Comparison of ENCODE assay signal across 7 mouse cellular contexts in genomic region chr7:105639756-105640155, GRCm38 (mm10). TPM values are rescaled to one million over a fixed set of nuclear protein-coding genes. Genes with fewer than 3 reads are reported as not detected.
A peak's percentile ranks its signal among the peaks of the same experiment; 100 is the strongest.
DNase-seq lines count a peak whose midpoint lies in the region; ATAC-seq and TF ChIP-seq lines count a peak whose summit lies in the region.

Gene Timm10b (plus strand): TSS chr7:105640056.

- peak within 1 kb of the TSS; percentile 96 for H3K4me2 ChIP-seq in embryonic facial prominence, embryonic 14.5 days (ENCODE audit: low read depth, low read length)
- H3K4me2 ChIP-seq in limb, embryonic 11.5 days (ENCODE audit: low read depth, severe bottlenecking): peak within 1 kb of the TSS; percentile 88

- H3K4me3 ChIP-seq in testis, adult 2 months (ENCODE audit: control insufficient read depth, low read depth, low read length): peak within 1 kb of the TSS; percentile 96
- peak within 1 kb of the TSS; percentile 92 for H3K4me3 ChIP-seq in embryonic facial prominence, embryonic 14.5 days (ENCODE audit: low read depth, low read length)
- peak within 1 kb of the TSS; percentile 76 for H3K4me3 ChIP-seq in limb, embryonic 11.5 days (ENCODE audit: low read depth, low read length)

- H3K9me3 ChIP-seq in embryonic facial prominence, embryonic 14.5 days (ENCODE audit: control insufficient read depth, low read length): no peaks in the 10 kb centered on the region
- H3K9me3 ChIP-seq in limb, embryonic 11.5 days (ENCODE audit: control insufficient read depth, low read length): no peaks in the 10 kb centered on the region

- H3K4me1 ChIP-seq in testis, adult 2 months (ENCODE audit: control insufficient read depth, insufficient read depth, low read length): peaks cover 13% of the 10 kb centered on the region
- peaks cover 4% of the 10 kb centered on the region; the same call in 1 of the 2 replicates for H3K4me1 ChIP-seq in embryonic facial prominence, embryonic 14.5 days (ENCODE audit: control insufficient read depth, insufficient read depth, low read length)
- H3K4me1 ChIP-seq in limb, embryonic 11.5 days (ENCODE audit: control insufficient read depth, insufficient read depth, low read length): peaks cover 8% of the 10 kb centered on the region

- intact Hi-C loops in heart, postnatal 10 days (cut with DNase I): loop anchor here (2.0 to 5.0 kb wide), 3 partner anchors 85 to 173 kb away; partner anchors contain the start of genes Ilk, Mrpl17, Rrp8 and Smpd1

- TF ChIP-seq CTCF in testis, adult 2 months (IDR thresholded peaks at IDR 0.05; ENCODE audit: control insufficient read depth, insufficient read depth, insufficient replicate concordance, low read depth, low read length): no peak

- DNase-seq in testis, postnatal 14 days (ENCODE audit: low spot score): no peak
- no peak for DNase-seq in embryonic facial prominence, embryonic 14.5 days (ENCODE audit: low spot score)
- no peak for DNase-seq in heart, postnatal 10 days
- no peak for DNase-seq in limb, embryonic 11.5 days (ENCODE audit: low spot score)
- no peak for DNase-seq in urinary bladder, postnatal 10 days (ENCODE audit: low spot score)

- peak within 1 kb of the TSS; percentile 93 for H3K9ac ChIP-seq in embryonic facial prominence, embryonic 14.5 days (ENCODE audit: low read depth, low read length)
- peak within 1 kb of the TSS; percentile 73 for H3K9ac ChIP-seq in limb, embryonic 11.5 days (ENCODE audit: low read length)

- peak within 1 kb of the TSS; percentile 81 for H3K27ac ChIP-seq in testis, adult 2 months (ENCODE audit: control insufficient read depth, insufficient read depth, low read depth, low read length)
- H3K27ac ChIP-seq in embryonic facial prominence, embryonic 14.5 days (replicated peaks; ENCODE audit: low read depth, low read length): peak within 1 kb of the TSS; percentile 88
- peak within 1 kb of the TSS; percentile 59 for H3K27ac ChIP-seq in limb, embryonic 11.5 days (replicated peaks; ENCODE audit: low read depth, low read length)

- 0 out of 2 replicates have a peak, but pooled peaks have one; percentile 2 for ATAC-seq in embryonic facial prominence, embryonic 14.5 days (ENCODE audit: low read depth)
- no peak; the same call in 1 of the 2 replicates for ATAC-seq in limb, embryonic 11.5 days (ENCODE audit: insufficient number of reproducible peaks, low FRiP score, low TSS enrichment, low read depth)
- ATAC-seq in neutrophil, adult 5-6 weeks (ENCODE audit: extremely low read depth, insufficient number of reproducible peaks, low FRiP score, poor library complexity, severe bottlenecking): no peak

- no peaks in the 10 kb centered on the region for H3K36me3 ChIP-seq in testis, adult 2 months (ENCODE audit: control insufficient read depth, insufficient read depth, low read length)
- peaks cover 50% of the 10 kb centered on the region for H3K36me3 ChIP-seq in embryonic facial prominence, embryonic 14.5 days (ENCODE audit: control insufficient read depth, insufficient read depth, low read length)
- H3K36me3 ChIP-seq in limb, embryonic 11.5 days (ENCODE audit: control insufficient read depth, insufficient read depth, low read length): peaks cover 7% of the 10 kb centered on the region

- no peak for TF ChIP-seq POLR2A in testis, adult 2 months (IDR thresholded peaks at IDR 0.05; ENCODE audit: control insufficient read depth, low read depth, low read length)

- WGBS in embryonic facial prominence, embryonic 14.5 days: 0% methylated on average over 2 of the region's 2 CpGs
- 7% methylated on average over 2 of the region's 2 CpGs for WGBS in limb, embryonic 11.5 days

- no peaks in the 10 kb centered on the region for H3K27me3 ChIP-seq in testis, adult 2 months (ENCODE audit: control insufficient read depth, insufficient read depth, low read length)
- no peaks in the 10 kb centered on the region for H3K27me3 ChIP-seq in embryonic facial prominence, embryonic 14.5 days (replicated peaks; ENCODE audit: control insufficient read depth, insufficient read depth, low read length)
- no peaks in the 10 kb centered on the region for H3K27me3 ChIP-seq in limb, embryonic 11.5 days (ENCODE audit: control insufficient read depth, insufficient read depth, low read length)

RNA-seq across cellular contexts. Expression of gene Timm10b, which starts in this region (rescaled TPM):
- polyA plus RNA-seq in testis, adult 2 months (2012; rRNA removed): 73.6 and 76.1 TPM in 2 replicates
- 183 and 216 TPM in 2 replicates for polyA plus RNA-seq in embryonic facial prominence, embryonic 14.5 days (2014; fragmentation: Nextera tagmentation; extraction: Ambion mirVana)
- total RNA-seq in heart, postnatal 10 days (2021): 100 to 1,000 TPM in 1 of 2 experiments, 10 to 100 TPM in 1; 97.3 to 100 TPM
- 160 and 166 TPM in 2 replicates for polyA plus RNA-seq in limb, embryonic 11.5 days (2014; fragmentation: Nextera tagmentation; extraction: Ambion mirVana)
- total RNA-seq in neutrophil, adult 5-6 weeks (2017): 102 and 144 TPM in 2 replicates
